15 mouse cellular contexts compared by ENCODE assay signal in genomic region chr19:3846676-3847604, GRCm38 (mm10). TPM values are rescaled to one million over a fixed set of nuclear protein-coding genes. Genes with fewer than 3 reads are reported as not detected.
DNase-seq lines count a peak whose midpoint lies in the region; ATAC-seq and TF ChIP-seq lines count a peak whose summit lies in the region.
"Had no signal": no experiment of that assay in that cellular context is flagged by ENCODE, and none has a peak within 500 bp of the region (broad histone marks: within the 10 kb centered on the region; RNA-seq: fewer than 3 reads in every experiment).

No protein-coding gene starts in this region.

- no peak overlapping the region for H3K9ac ChIP-seq in forebrain, embryonic 12.5 days
- H3K9ac ChIP-seq: forebrain, embryonic 15.5 days; hindbrain, embryonic 12.5 days; midbrain, embryonic 12.5 days; neural tube, embryonic 15.5 days; stomach, embryonic 15.5 days had no signal

- no peaks in the 10 kb centered on the region for H3K9me3 ChIP-seq in E14TG2a.4 (ENCODE audit: low read length)
- H3K9me3 ChIP-seq in forebrain, embryonic 12.5 days: no peaks in the 10 kb centered on the region
- H3K9me3 ChIP-seq: forebrain, embryonic 15.5 days; hindbrain, embryonic 12.5 days; midbrain, embryonic 12.5 days; neural tube, embryonic 15.5 days; stomach, embryonic 15.5 days had no signal

- peak; percentile 67 for DNase-seq in cerebellum, adult 9-11 months
- DNase-seq in cerebellum, postnatal 4 days (ENCODE audit: low spot score in 2 of 2): no peak
- DNase-seq in lung, postnatal 10 days: peak; percentile 36
- no peak for DNase-seq in lung, adult 18-20 months
- peak; percentile 44 to 73 for DNase-seq in adrenal gland, postnatal 36 days
- DNase-seq: heart, adult 18-20 months; right cerebral cortex, postnatal 4 days had no signal

- no peaks in the 10 kb centered on the region for H3K27me3 ChIP-seq in E14TG2a.4 (ENCODE audit: insufficient read depth, low read length)
- H3K27me3 ChIP-seq in forebrain, embryonic 12.5 days: no peaks in the 10 kb centered on the region
- H3K27me3 ChIP-seq: forebrain, embryonic 15.5 days; hindbrain, embryonic 12.5 days; midbrain, embryonic 12.5 days; neural tube, embryonic 15.5 days; Patski; stomach, embryonic 15.5 days had no signal

- no peak overlapping the region for H3K27ac ChIP-seq in forebrain, embryonic 12.5 days
- H3K27ac ChIP-seq: forebrain, embryonic 15.5 days; hindbrain, embryonic 12.5 days; midbrain, embryonic 12.5 days; neural tube, embryonic 15.5 days; stomach, embryonic 15.5 days had no signal

- WGBS in forebrain, embryonic 12.5 days: 81% methylated on average over 10 of the region's 10 CpGs

- peaks cover 87% of the 10 kb centered on the region for H3K4me1 ChIP-seq in E14TG2a.4 (replicated peaks; ENCODE audit: low read depth, low read length)
- peaks cover 8% of the 10 kb centered on the region for H3K4me1 ChIP-seq in forebrain, embryonic 12.5 days

- peak overlapping the region; percentile 56 for H3K4me3 ChIP-seq in E14TG2a.4 (replicated peaks; ENCODE audit: low read length)
- no peak overlapping the region for H3K4me3 ChIP-seq in forebrain, embryonic 12.5 days (replicated peaks)
- H3K4me3 ChIP-seq: forebrain, embryonic 15.5 days; hindbrain, embryonic 12.5 days; midbrain, embryonic 12.5 days; neural tube, embryonic 15.5 days; stomach, embryonic 15.5 days had no signal

- no peak for TF ChIP-seq CTCF in E14TG2a.4 (conservative IDR thresholded peaks at IDR 0.05; ENCODE audit: low read length)

- H3K36me3 ChIP-seq in E14TG2a.4 (ENCODE audit: insufficient read depth, low read length): no peaks in the 10 kb centered on the region
- no peaks in the 10 kb centered on the region for H3K36me3 ChIP-seq in forebrain, embryonic 12.5 days (replicated peaks)
- H3K36me3 ChIP-seq: forebrain, embryonic 15.5 days; hindbrain, embryonic 12.5 days; midbrain, embryonic 12.5 days; neural tube, embryonic 15.5 days; stomach, embryonic 15.5 days had no signal

- ATAC-seq in forebrain, embryonic 12.5 days (ENCODE audit: low FRiP score): no peak
- ATAC-seq: forebrain, embryonic 15.5 days; Patski had no signal

- no peak overlapping the region for H3K4me2 ChIP-seq in forebrain, embryonic 12.5 days
- H3K4me2 ChIP-seq: forebrain, embryonic 15.5 days; hindbrain, embryonic 12.5 days; midbrain, embryonic 12.5 days; neural tube, embryonic 15.5 days; stomach, embryonic 15.5 days had no signal

RNA-seq across cellular contexts. Expression of gene Chka, which starts 4.6 kb away (rescaled TPM):
- 100 to 1,000 TPM; 112 to 133 TPM for total RNA-seq in adrenal gland, postnatal 36 days (2021)
- polyA plus RNA-seq in forebrain, embryonic 12.5 days (2016; fragmentation: Nextera tagmentation; extraction: Ambion mirVana): 63.5 and 69.6 TPM in 2 replicates

RNA-seq across cellular contexts. Expression of gene Tcirg1, which starts 60.0 kb away (rescaled TPM):
- total RNA-seq in adrenal gland, postnatal 36 days (2021): 10 to 100 TPM; 57.7 to 65.9 TPM
- polyA plus RNA-seq in forebrain, embryonic 12.5 days (2016; fragmentation: Nextera tagmentation; extraction: Ambion mirVana): 10.3 and 12.4 TPM in 2 replicates

Comparison
In these comparisons a context has a peak if more than half of its experiments do, and no peak if none do; other contexts are left out.
1. DNase-seq: peak in cerebellum, adult 9-11 months (single experiment), lung, postnatal 10 days (single experiment) and adrenal gland, postnatal 36 days (2 of 2); none in cerebellum, postnatal 4 days (0 of 2) and lung, adult 18-20 months (0 of 2).